Mouse (Mus musculus) liver, embryonic 15.5 days (tissue): ENCODE results near the gene Map2. TPM values are rescaled to one million over a fixed set of nuclear protein-coding genes. Genes with fewer than 3 reads are reported as not detected.

Experiments
- ATAC-seq: fragments of 200-750 bp; cut with Nextera tagmentation; 2 replicates; pipeline ENCODE4 v1.8.0; 2017; ENCODE audit warnings: moderate number of reproducible peaks, mild to moderate bottlenecking, moderate library complexity; ENCODE audit not compliant: insufficient read depth
- H3K27ac ChIP-seq: fragments of 300-500 bp; sonication (generic); replicated peaks from 2 replicates; pipeline ENCODE4 v1.5.1; 2015; ENCODE audit warnings: mild to moderate bottlenecking, inconsistent platforms
- H3K27me3 ChIP-seq: fragments of 300-500 bp; sonication (generic); 2 replicates; pipeline ENCODE4 v1.6.1; 2015; ENCODE audit warnings: mild to moderate bottlenecking, inconsistent platforms
- H3K36me3 ChIP-seq: fragments of 300-500 bp; sonication (generic); replicated peaks from 2 replicates; pipeline ENCODE4 v1.6.1; 2015; ENCODE audit warnings: moderate library complexity, mild to moderate bottlenecking, inconsistent platforms
- H3K4me1 ChIP-seq: fragments of 300-500 bp; sonication (generic); replicated peaks from 2 replicates; pipeline ENCODE4 v1.6.1; 2015; ENCODE audit warnings: inconsistent platforms
- H3K4me2 ChIP-seq: fragments of 300-500 bp; sonication (generic); 2 replicates; pipeline ENCODE4 v1.6.1; 2015; ENCODE audit warnings: moderate library complexity, mild to moderate bottlenecking, inconsistent platforms
- H3K4me3 ChIP-seq: fragments of 300-500 bp; sonication (generic); replicated peaks from 2 replicates; pipeline ENCODE4 v1.5.1; 2015; ENCODE audit warnings: mild to moderate bottlenecking, inconsistent platforms
- H3K9ac ChIP-seq: fragments of 300-500 bp; sonication (generic); 2 replicates; pipeline ENCODE4 v1.6.1; 2015; ENCODE audit warnings: moderate library complexity, mild to moderate bottlenecking, inconsistent platforms
- H3K9me3 ChIP-seq: fragments of 300-500 bp; sonication (generic); replicated peaks from 2 replicates; pipeline ENCODE4 v1.6.1; 2016; ENCODE audit warnings: inconsistent platforms
- WGBS: fragments of 180-500 bp; shearing (Covaris S2); methylation state at CpG from one replicate; pipeline ENCODE4 v1.1.7; 2015; ENCODE audit warnings: mixed read lengths; ENCODE audit not compliant: insufficient replicate concordance; 5-methylcytosine and 5-hydroxymethylcytosine counted together
- polyA plus RNA-seq: library from polyadenylated mRNA; unstranded; fragments of >200 nt; fragmentation: Nextera tagmentation; extraction: Ambion mirVana; gene quantifications from 2 replicates; pipeline ENCODE4 v1.2.1, GENCODE M21; 2015

The Map2 gene
- polyA plus RNA-seq, 1 experiment from 2014 or later = 1.8 TPM

GRCm38 (mm10) chr1:66263220-66263619, 88.1 kb downstream of the Map2 start:
- ATAC-seq = no peak

DNA sequence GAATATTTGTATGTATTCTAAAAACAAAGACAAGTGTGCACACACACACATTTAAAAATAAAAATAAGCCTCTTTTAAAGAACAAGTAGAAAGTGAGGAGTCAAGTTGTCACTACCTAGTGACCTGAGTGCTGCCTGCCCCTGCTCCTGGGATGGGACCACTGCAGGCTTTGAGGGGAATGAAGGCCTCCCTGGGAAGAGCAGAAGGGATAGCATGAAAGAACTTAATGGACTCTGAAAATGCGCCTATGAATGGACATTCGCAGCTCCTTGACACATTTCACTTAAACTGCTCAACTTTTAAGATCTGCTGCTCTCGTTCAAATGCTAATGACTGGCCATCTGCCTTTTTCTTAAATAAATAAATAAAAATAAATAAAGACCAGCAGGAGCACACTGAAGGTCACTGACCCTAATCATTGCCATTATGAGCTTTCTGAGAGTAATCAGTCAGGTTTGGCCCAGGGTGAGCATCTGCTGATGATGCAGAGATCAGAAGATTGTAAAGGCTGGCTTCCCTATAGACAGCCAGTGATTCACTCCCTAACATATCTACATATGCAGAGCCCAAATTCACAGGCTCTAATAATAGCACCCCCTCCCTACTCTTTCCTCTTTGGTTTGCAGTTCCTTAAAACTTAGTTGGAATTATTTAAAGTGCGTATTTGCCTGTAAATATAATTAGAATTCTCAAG, 91.3 kb downstream of the Map2 start:
- no peak overlapping the region; the same call in 1 of the 2 replicates for H3K27ac ChIP-seq
- H3K4me3 ChIP-seq = no peak overlapping the region
- no peaks in the 10 kb centered on the region for H3K36me3 ChIP-seq
- no peak overlapping the region for H3K4me2 ChIP-seq
- no peak overlapping the region for H3K9ac ChIP-seq
- no peaks in the 10 kb centered on the region for H3K9me3 ChIP-seq
- WGBS = 44% methylated on average over 4 of the region's 4 CpGs
- ATAC-seq = no peak
- H3K27me3 ChIP-seq = no peaks in the 10 kb centered on the region
- no peaks in the 10 kb centered on the region for H3K4me1 ChIP-seq

More at GRCm38 (mm10) chr1:66263220-66263619, 88.1 kb downstream of the Map2 start:
- no peaks in the 10 kb centered on the region for H3K27me3 ChIP-seq
- no peak overlapping the region for H3K4me2 ChIP-seq
- no peak overlapping the region for H3K9ac ChIP-seq
- H3K4me3 ChIP-seq = no peak overlapping the region
- H3K4me1 ChIP-seq = no peaks in the 10 kb centered on the region
- no peaks in the 10 kb centered on the region for H3K36me3 ChIP-seq
- 69% methylated on average over 3 of the region's 3 CpGs for WGBS
- no peaks in the 10 kb centered on the region for H3K9me3 ChIP-seq
- no peak overlapping the region for H3K27ac ChIP-seq

DNA sequence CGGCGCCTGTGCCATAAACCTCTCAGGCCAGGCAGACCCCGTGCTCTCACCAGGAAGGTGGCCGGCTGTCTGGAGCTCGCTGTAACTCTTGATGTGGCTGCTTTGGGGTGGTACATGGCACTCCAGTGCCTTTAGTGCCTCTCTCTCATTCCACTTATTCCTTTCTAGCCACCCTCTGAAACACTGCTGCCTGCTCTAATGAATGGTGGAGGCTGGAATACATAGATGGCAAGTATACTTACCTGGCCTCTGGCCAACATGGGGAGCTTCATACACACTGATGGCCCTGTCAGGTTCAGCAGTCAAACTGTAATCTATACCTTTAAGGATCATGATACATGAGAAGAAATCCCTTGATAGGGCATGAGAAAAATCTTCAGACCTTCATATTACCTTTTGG, 102.6 kb downstream of the Map2 start:
- Histone ChIP-seq H3K27ac (no peak overlapping the region), H3K4me1 (no peaks in the 10 kb centered on the region), H3K36me3 (no peaks in the 10 kb centered on the region), H3K4me2 (no peak overlapping the region), H3K27me3 (no peaks in the 10 kb centered on the region), H3K9me3 (no peaks in the 10 kb centered on the region), H3K9ac (no peak overlapping the region), H3K4me3 (no peak overlapping the region)
- 64% methylated on average over 5 of the region's 5 CpGs for WGBS
- no peak for ATAC-seq

GRCm38 (mm10) chr1:66279222-66280009, 104.3 kb downstream of the Map2 start:
- Histone ChIP-seq H3K27ac (no peak overlapping the region), H3K4me2 (no peak overlapping the region), H3K9me3 (no peaks in the 10 kb centered on the region), H3K4me1 (no peaks in the 10 kb centered on the region), H3K4me3 (no peak overlapping the region), H3K27me3 (no peaks in the 10 kb centered on the region), H3K9ac (no peak overlapping the region), H3K36me3 (no peaks in the 10 kb centered on the region)
- no peak for ATAC-seq
- 33% methylated on average over 4 of the region's 4 CpGs for WGBS

DNA sequence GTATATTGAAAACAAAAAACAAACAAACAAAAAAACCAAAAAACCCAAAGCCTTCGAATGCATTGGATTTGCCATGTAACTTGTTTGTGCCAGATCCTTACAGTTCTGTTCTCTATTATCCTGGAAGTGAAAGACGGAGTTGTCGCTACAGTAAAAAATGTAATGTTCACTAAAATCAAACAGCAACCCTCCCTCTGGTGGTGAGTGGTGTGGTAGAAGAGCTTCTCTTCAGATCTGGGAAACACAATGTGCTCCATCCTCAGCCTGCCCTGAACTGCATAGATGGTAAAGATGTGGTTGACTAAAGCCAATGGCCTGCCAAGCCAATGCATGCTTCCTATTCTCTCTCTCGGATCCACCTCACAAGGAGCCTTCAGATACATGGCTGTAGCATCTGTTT, 105.1 kb downstream of the Map2 start:
- WGBS = 63% methylated on average over 4 of the region's 4 CpGs
- H3K9ac ChIP-seq = no peak overlapping the region

DNA sequence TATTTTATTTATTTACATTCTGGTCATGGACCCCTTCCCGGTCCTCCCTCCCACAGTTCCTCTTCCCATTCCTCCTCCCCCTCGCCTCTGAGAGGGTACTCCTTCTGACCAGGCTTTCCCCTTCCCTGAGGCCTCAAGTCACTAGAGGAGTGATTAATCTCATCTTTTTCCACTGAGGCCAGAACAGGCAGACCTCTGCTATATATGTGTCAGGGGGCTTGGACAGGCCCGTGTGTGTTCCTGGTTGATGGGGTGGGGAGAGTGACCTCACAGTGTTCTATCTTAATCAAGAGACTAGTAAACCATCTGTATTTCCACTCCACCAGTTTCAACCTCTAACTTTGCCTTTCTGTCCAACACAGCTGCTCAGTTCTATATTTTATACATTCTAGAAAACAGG, 107.4 kb downstream of the Map2 start:
- no peaks in the 10 kb centered on the region for H3K36me3 ChIP-seq
- H3K9me3 ChIP-seq = no peaks in the 10 kb centered on the region
- H3K27ac ChIP-seq = no peak overlapping the region
- ATAC-seq = no peak
- H3K9ac ChIP-seq = no peak overlapping the region
- 53% methylated on average over 3 of the region's 3 CpGs for WGBS
- H3K4me3 ChIP-seq = no peak overlapping the region
- H3K27me3 ChIP-seq = no peaks in the 10 kb centered on the region
- H3K4me1 ChIP-seq = no peaks in the 10 kb centered on the region
- H3K4me2 ChIP-seq = no peak overlapping the region

More for the DNA sequence above, 105.1 kb downstream of the Map2 start:
- no peak for ATAC-seq
- no peak overlapping the region for H3K4me3 ChIP-seq
- H3K4me1 ChIP-seq = no peaks in the 10 kb centered on the region
- no peaks in the 10 kb centered on the region for H3K27me3 ChIP-seq
- no peaks in the 10 kb centered on the region for H3K9me3 ChIP-seq
- no peak overlapping the region for H3K4me2 ChIP-seq
- no peaks in the 10 kb centered on the region for H3K36me3 ChIP-seq
- H3K27ac ChIP-seq = no peak overlapping the region

DNA sequence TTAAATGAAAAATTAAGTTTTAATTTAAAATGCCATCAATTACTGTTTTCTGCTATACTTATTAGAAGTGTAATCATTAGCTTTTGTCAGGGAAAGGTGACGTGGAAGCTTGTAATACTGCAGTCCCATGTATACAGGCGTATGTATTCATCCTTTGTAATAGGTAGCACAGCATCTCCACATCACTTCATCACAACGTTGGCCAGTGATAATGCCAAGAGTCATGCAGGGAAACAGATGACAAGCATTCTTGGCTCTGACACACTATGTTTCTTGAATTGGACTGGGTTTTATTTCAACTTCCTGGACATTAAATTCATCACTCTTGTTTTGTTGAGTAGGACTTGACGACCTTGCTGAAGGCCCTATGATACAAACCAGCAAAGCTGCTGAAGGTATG, 113.9 kb downstream of the Map2 start:
- Histone ChIP-seq H3K4me3 (no peak overlapping the region), H3K27me3 (no peaks in the 10 kb centered on the region), H3K27ac (no peak overlapping the region), H3K9me3 (no peaks in the 10 kb centered on the region), H3K9ac (no peak overlapping the region), H3K36me3 (no peaks in the 10 kb centered on the region), H3K4me2 (no peak overlapping the region), H3K4me1 (no peaks in the 10 kb centered on the region)
- ATAC-seq = no peak
- 53% methylated on average over 4 of the region's 4 CpGs for WGBS

DNA sequence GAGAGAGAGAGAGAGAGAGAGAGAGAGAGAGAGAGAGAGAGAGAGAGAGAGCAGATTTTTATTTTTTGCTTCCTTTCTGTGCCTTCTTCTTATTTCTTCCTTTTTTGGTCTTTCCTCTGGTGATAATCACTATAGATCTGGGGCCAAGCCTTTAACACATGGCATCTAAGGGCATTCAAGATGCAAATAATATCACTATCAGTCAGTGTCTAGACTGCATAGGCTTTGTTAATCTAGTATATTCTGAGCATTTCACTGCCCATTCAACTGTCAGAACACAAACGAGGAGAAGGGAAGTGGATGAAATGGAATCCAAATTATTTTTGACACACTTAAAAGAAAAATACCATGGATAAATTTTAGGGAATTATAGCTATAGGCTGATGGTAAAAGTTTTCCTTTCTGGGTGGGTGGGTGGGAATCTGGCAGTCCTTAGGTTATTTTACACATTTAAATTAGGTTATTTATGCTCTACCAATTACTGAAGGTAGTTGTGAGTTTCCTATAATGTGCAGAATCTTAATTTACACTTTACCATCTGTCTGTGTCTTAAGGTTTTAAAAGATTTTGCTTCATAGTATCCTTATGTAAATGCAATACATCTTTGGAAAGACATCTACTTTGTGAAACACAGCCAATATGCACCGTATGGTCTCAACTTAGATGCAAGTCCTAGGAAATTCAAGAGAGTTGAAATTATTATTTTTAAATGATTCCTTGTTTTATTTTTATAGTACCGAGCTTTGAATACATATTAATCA, 117.2 kb downstream of the Map2 start:
- H3K27ac ChIP-seq = no peak overlapping the region
- H3K4me3 ChIP-seq = no peak overlapping the region
- WGBS = 60% methylated on average over 3 of the region's 3 CpGs
- H3K4me1 ChIP-seq = no peaks in the 10 kb centered on the region
- H3K27me3 ChIP-seq = no peaks in the 10 kb centered on the region
- H3K4me2 ChIP-seq = no peak overlapping the region
- ATAC-seq = no peak
- H3K36me3 ChIP-seq = no peaks in the 10 kb centered on the region
- no peaks in the 10 kb centered on the region for H3K9me3 ChIP-seq
- H3K9ac ChIP-seq = no peak overlapping the region

- no peaks in the 10 kb centered on the region for H3K4me1 ChIP-seq
- no peaks in the 10 kb centered on the region for H3K36me3 ChIP-seq
- no peak overlapping the region for H3K4me2 ChIP-seq
- 61% methylated on average over 6 of the region's 6 CpGs for WGBS
- no peak overlapping the region for H3K27ac ChIP-seq
- no peak overlapping the region for H3K9ac ChIP-seq
- H3K9me3 ChIP-seq = no peaks in the 10 kb centered on the region
- no peaks in the 10 kb centered on the region for H3K27me3 ChIP-seq
- H3K4me3 ChIP-seq = no peak overlapping the region
- ATAC-seq = no peak
These were observed 124.3 kb downstream of the Map2 start for GRCm38 (mm10) chr1:66299376-66299775.

GRCm38 (mm10) chr1:66320378-66321135, 145.5 kb downstream of the Map2 start:
- H3K4me2 ChIP-seq = no peak overlapping the region
- no peaks in the 10 kb centered on the region for H3K4me1 ChIP-seq
- H3K27me3 ChIP-seq = no peaks in the 10 kb centered on the region
- no peaks in the 10 kb centered on the region for H3K36me3 ChIP-seq
- ATAC-seq = no peak
- no peak overlapping the region for H3K4me3 ChIP-seq
- WGBS = 54% methylated on average over 2 of the region's 2 CpGs
- H3K9me3 ChIP-seq = no peaks in the 10 kb centered on the region
- H3K9ac ChIP-seq = no peak overlapping the region
- H3K27ac ChIP-seq = no peak overlapping the region

- no peaks in the 10 kb centered on the region for H3K27me3 ChIP-seq
- H3K4me2 ChIP-seq = no peak overlapping the region
- WGBS = 28% methylated on average over 1 of the region's 1 CpGs
- no peak for ATAC-seq
- H3K9ac ChIP-seq = no peak overlapping the region
- no peak overlapping the region for H3K4me3 ChIP-seq
- no peaks in the 10 kb centered on the region for H3K36me3 ChIP-seq
- H3K9me3 ChIP-seq = no peaks in the 10 kb centered on the region
- no peak overlapping the region for H3K27ac ChIP-seq
- no peaks in the 10 kb centered on the region for H3K4me1 ChIP-seq
These were observed 146.0 kb downstream of the Map2 start for GRCm38 (mm10) chr1:66321136-66321502.
